Mouse (Mus musculus): ENCODE measurements around the gene Usp30.

DNA sequence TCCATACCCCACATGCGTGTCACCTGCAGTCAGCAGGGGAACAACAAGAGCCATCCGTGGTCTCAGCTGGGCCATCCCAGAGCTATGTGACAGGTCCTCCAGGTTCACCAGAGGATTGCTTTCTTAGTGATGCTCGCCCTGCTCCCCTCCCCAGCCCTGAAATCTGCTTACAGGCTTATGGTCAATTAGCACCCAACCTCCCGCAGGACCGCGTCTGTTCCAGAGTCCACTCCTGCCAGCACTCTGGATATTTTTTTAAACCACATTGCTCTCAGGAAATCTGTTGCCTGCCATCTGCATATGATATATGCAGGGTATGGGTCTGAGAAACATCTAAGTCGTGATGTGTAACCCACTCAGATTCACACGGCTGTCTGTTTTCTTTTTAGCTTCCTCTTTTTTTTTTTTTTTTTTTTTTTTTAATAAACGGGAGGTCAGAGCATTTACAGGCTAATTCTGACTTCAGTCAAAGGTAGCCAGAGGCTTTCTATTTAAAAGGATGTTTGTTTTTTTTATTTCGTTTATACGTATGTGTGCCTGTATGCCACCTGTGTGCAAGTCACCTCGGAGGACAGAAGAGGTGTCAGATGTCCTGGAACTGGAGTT is 22.7 kb downstream of the Usp30 start:
- TF ChIP-seq USF1 (IDR thresholded peaks at IDR 0.05; ENCODE audit: low read depth) (no peak), CTCF (IDR thresholded peaks at IDR 0.05; ENCODE audit: control insufficient read depth, insufficient read depth, insufficient read length) (no peak), MYOD1 (IDR thresholded peaks at IDR 0.05; ENCODE audit: control insufficient read depth, insufficient read length, low read depth) (no peak), MAX (IDR thresholded peaks at IDR 0.05) (no peak), FOSL1 (IDR thresholded peaks at IDR 0.05; ENCODE audit: insufficient read depth, low read length, poor library complexity, severe bottlenecking) (no peak), MYOG (IDR thresholded peaks at IDR 0.05; ENCODE audit: control insufficient read depth, extremely low read depth, insufficient read length) (no peak)

All from C2C12 (cell line).